Mouse (Mus musculus): Measurements from ENCODE around the gene 7530416G11Rik. TPM values are rescaled to one million over a fixed set of nuclear protein-coding genes. Genes with fewer than 3 reads are reported as not detected.

7530416G11Rik gene
- polyA plus RNA-seq, 1 experiment from 2014 or later: not detected

GRCm38 (mm10) chr15:85507370-85508014 is 4.5 kb upstream of the 7530416G11Rik start:
- WGBS: 23% methylated on average over 32 of the region's 32 CpGs
- peak overlapping the region; percentile 53 for H3K9ac ChIP-seq

GRCm38 (mm10) chr15:85506680-85507079 is 3.7 kb upstream of the 7530416G11Rik start:
- Histone ChIP-seq H3K36me3 (no peaks in the 10 kb centered on the region), H3K4me1 (replicated peaks) (peaks cover 38% of the 10 kb centered on the region), H3K4me2 (no peak overlapping the region), H3K27me3 (no peaks in the 10 kb centered on the region), H3K9ac (no peak overlapping the region), H3K9me3 (no peaks in the 10 kb centered on the region), H3K27ac (replicated peaks) (0 out of 2 replicates have a peak overlapping the region, but pooled peaks have one; percentile 70), H3K4me3 (no peak overlapping the region)
- no peak for ATAC-seq (ENCODE audit: low read depth)
- 81% methylated on average over 1 of the region's 1 CpGs for WGBS

More at GRCm38 (mm10) chr15:85507370-85508014, 4.5 kb upstream of the 7530416G11Rik start:
- Histone ChIP-seq H3K9me3 (no peaks in the 10 kb centered on the region), H3K27me3 (no peaks in the 10 kb centered on the region), H3K36me3 (no peaks in the 10 kb centered on the region), H3K27ac (replicated peaks) (peak overlapping the region; percentile 70), H3K4me2 (no peak overlapping the region; the same call in 1 of the 2 replicates), H3K4me1 (replicated peaks) (peaks cover 38% of the 10 kb centered on the region), H3K4me3 (no peak overlapping the region)
- peak; percentile 44; the same call in 1 of the 2 replicates for ATAC-seq (ENCODE audit: low read depth)

GRCm38 (mm10) chr15:85505118-85505925 is 2.3 kb upstream of the 7530416G11Rik start:
- peak; percentile 57 for ATAC-seq (ENCODE audit: low read depth)
- Histone ChIP-seq H3K9ac (peak overlapping the region; percentile 6; the same call in 1 of the 2 replicates), H3K9me3 (no peaks in the 10 kb centered on the region), H3K4me3 (no peak overlapping the region), H3K36me3 (no peaks in the 10 kb centered on the region), H3K4me1 (replicated peaks) (peaks cover 38% of the 10 kb centered on the region), H3K27me3 (no peaks in the 10 kb centered on the region), H3K27ac (replicated peaks) (peak overlapping the region; percentile 50), H3K4me2 (no peak overlapping the region)
- 19% methylated on average over 14 of the region's 14 CpGs for WGBS

GRCm38 (mm10) chr15:85500267-85500666 is 2.8 kb downstream of the 7530416G11Rik start:
- Histone ChIP-seq H3K4me2 (no peak overlapping the region), H3K36me3 (no peaks in the 10 kb centered on the region), H3K27ac (replicated peaks) (no peak overlapping the region), H3K27me3 (no peaks in the 10 kb centered on the region), H3K9ac (no peak overlapping the region), H3K4me1 (replicated peaks) (peaks cover 27% of the 10 kb centered on the region), H3K4me3 (no peak overlapping the region), H3K9me3 (no peaks in the 10 kb centered on the region)
- WGBS: 83% methylated on average over 10 of the region's 10 CpGs
- ATAC-seq (ENCODE audit: low read depth): no peak

GRCm38 (mm10) chr15:85497981-85498475 is 5.0 kb downstream of the 7530416G11Rik start:
- Histone ChIP-seq H3K36me3 (no peaks in the 10 kb centered on the region), H3K27me3 (no peaks in the 10 kb centered on the region), H3K4me2 (peak overlapping the region; percentile 18; the same call in 1 of the 2 replicates), H3K4me1 (replicated peaks) (peaks cover 40% of the 10 kb centered on the region), H3K9ac (no peak overlapping the region), H3K9me3 (no peaks in the 10 kb centered on the region), H3K4me3 (no peak overlapping the region), H3K27ac (replicated peaks) (peak overlapping the region; percentile 59)
- WGBS: 10% methylated on average over 10 of the region's 10 CpGs
- ATAC-seq (ENCODE audit: low read depth): peak; percentile 68

GRCm38 (mm10) chr15:85497548-85497947 is 5.5 kb downstream of the 7530416G11Rik start:
- Histone ChIP-seq H3K4me3 (no peak overlapping the region), H3K4me2 (no peak overlapping the region), H3K36me3 (no peaks in the 10 kb centered on the region), H3K4me1 (replicated peaks) (peaks cover 40% of the 10 kb centered on the region), H3K9ac (no peak overlapping the region), H3K27me3 (no peaks in the 10 kb centered on the region), H3K27ac (replicated peaks) (peak overlapping the region; percentile 59), H3K9me3 (no peaks in the 10 kb centered on the region)
- peak; percentile 13; the same call in 1 of the 2 replicates for ATAC-seq (ENCODE audit: low read depth)
- WGBS: 71% methylated on average over 4 of the region's 4 CpGs

- Histone ChIP-seq H3K36me3 (no peaks in the 10 kb centered on the region), H3K9me3 (no peaks in the 10 kb centered on the region), H3K9ac (no peak overlapping the region), H3K4me3 (no peak overlapping the region), H3K27ac (replicated peaks) (peak overlapping the region; percentile 61), H3K4me1 (replicated peaks) (peaks cover 56% of the 10 kb centered on the region), H3K27me3 (no peaks in the 10 kb centered on the region), H3K4me2 (no peak overlapping the region)
- ATAC-seq (ENCODE audit: low read depth): peak; percentile 25; the same call in 1 of the 2 replicates
- WGBS: 8% methylated on average over 11 of the region's 11 CpGs
Measured at GRCm38 (mm10) chr15:85494163-85494621, 8.8 kb downstream of the 7530416G11Rik start.

- Histone ChIP-seq H3K9ac (no peak overlapping the region), H3K27me3 (no peaks in the 10 kb centered on the region), H3K9me3 (peaks cover 3% of the 10 kb centered on the region; the same call in 1 of the 2 replicates), H3K4me2 (no peak overlapping the region), H3K4me3 (no peak overlapping the region), H3K4me1 (replicated peaks) (peaks cover 38% of the 10 kb centered on the region), H3K27ac (replicated peaks) (no peak overlapping the region), H3K36me3 (no peaks in the 10 kb centered on the region)
- WGBS: 69% methylated on average over 7 of the region's 7 CpGs
- no peak for ATAC-seq (ENCODE audit: low read depth)
Measured at GRCm38 (mm10) chr15:85489751-85490150, 13.3 kb downstream of the 7530416G11Rik start.

GRCm38 (mm10) chr15:85488900-85489299 is 14.1 kb downstream of the 7530416G11Rik start:
- Histone ChIP-seq H3K9me3 (peaks cover 3% of the 10 kb centered on the region; the same call in 1 of the 2 replicates), H3K4me1 (replicated peaks) (peaks cover 30% of the 10 kb centered on the region), H3K27ac (replicated peaks) (no peak overlapping the region), H3K27me3 (no peaks in the 10 kb centered on the region), H3K4me2 (no peak overlapping the region), H3K4me3 (no peak overlapping the region), H3K36me3 (no peaks in the 10 kb centered on the region), H3K9ac (no peak overlapping the region)
- WGBS: 70% methylated on average over 10 of the region's 10 CpGs
- ATAC-seq (ENCODE audit: low read depth): no peak

GRCm38 (mm10) chr15:85480630-85481029 is 22.4 kb downstream of the 7530416G11Rik start:
- H3K9ac ChIP-seq: peak overlapping the region; percentile 26; the same call in 1 of the 2 replicates
- no peak overlapping the region for H3K4me3 ChIP-seq
- H3K27ac ChIP-seq (replicated peaks): peak overlapping the region; percentile 33; the same call in 1 of the 2 replicates
- no peak overlapping the region for H3K4me2 ChIP-seq
- H3K9me3 ChIP-seq: no peaks in the 10 kb centered on the region
- no peaks in the 10 kb centered on the region for H3K27me3 ChIP-seq
- H3K36me3 ChIP-seq: no peaks in the 10 kb centered on the region
- 25% methylated on average over 3 of the region's 3 CpGs for WGBS
- peak; percentile 37 for ATAC-seq (ENCODE audit: low read depth)
- H3K4me1 ChIP-seq (replicated peaks): peaks cover 31% of the 10 kb centered on the region

- Histone ChIP-seq H3K9ac (no peak overlapping the region), H3K27ac (replicated peaks) (peak overlapping the region; percentile 33; the same call in 1 of the 2 replicates), H3K36me3 (no peaks in the 10 kb centered on the region), H3K4me1 (replicated peaks) (peaks cover 31% of the 10 kb centered on the region), H3K4me3 (no peak overlapping the region), H3K9me3 (no peaks in the 10 kb centered on the region), H3K4me2 (no peak overlapping the region), H3K27me3 (no peaks in the 10 kb centered on the region)
- peak; percentile 33 for ATAC-seq (ENCODE audit: low read depth)
- 67% methylated on average over 5 of the region's 5 CpGs for WGBS
Measured at GRCm38 (mm10) chr15:85479919-85480318, 23.1 kb downstream of the 7530416G11Rik start.

- Histone ChIP-seq H3K27ac (replicated peaks) (no peak overlapping the region), H3K4me2 (no peak overlapping the region), H3K4me1 (replicated peaks) (peaks cover 31% of the 10 kb centered on the region), H3K27me3 (no peaks in the 10 kb centered on the region), H3K4me3 (no peak overlapping the region), H3K36me3 (no peaks in the 10 kb centered on the region), H3K9me3 (no peaks in the 10 kb centered on the region), H3K9ac (no peak overlapping the region)
- 84% methylated on average over 12 of the region's 12 CpGs for WGBS
- ATAC-seq (ENCODE audit: low read depth): no peak
Measured at GRCm38 (mm10) chr15:85479365-85479764, 23.7 kb downstream of the 7530416G11Rik start.

All from neural tube, embryonic 13.5 days (tissue).